Mouse (Mus musculus): Measurements from ENCODE around the gene Dennd2a. TPM values are rescaled to one million over a fixed set of nuclear protein-coding genes. Genes with fewer than 3 reads are reported as not detected.

The Dennd2a gene
- polyA plus RNA-seq (2015; fragmentation: Nextera tagmentation; extraction: Ambion mirVana), result 21.1 and 22.7 TPM in 2 replicates

GRCm38 (mm10) chr6:39557723-39558261 lies at the start of gene Dennd2a:
TSS of gene Dennd2a (minus strand) at chr6:39557867.
- Histone ChIP-seq H3K9me3 (replicated peaks) (no peaks in the 10 kb centered on the region), H3K27me3 (no peaks in the 10 kb centered on the region), H3K4me3 (replicated peaks) (peak within 1 kb of the TSS; percentile 72), H3K4me2 (replicated peaks) (peak within 1 kb of the TSS; percentile 63), H3K36me3 (no peaks in the 10 kb centered on the region), H3K9ac (peak within 1 kb of the TSS; percentile 79), H3K4me1 (peaks cover 49% of the 10 kb centered on the region), H3K27ac (replicated peaks) (peak within 1 kb of the TSS; percentile 89)
- peak; percentile 91 for ATAC-seq (ENCODE audit: insufficient number of reproducible peaks, low FRiP score, low TSS enrichment, low read depth)
- under 1% methylated on average over 50 of the region's 50 CpGs for WGBS

- Histone ChIP-seq H3K9ac (no peak overlapping the region), H3K4me1 (no peaks in the 10 kb centered on the region), H3K4me2 (replicated peaks) (no peak overlapping the region), H3K9me3 (replicated peaks) (no peaks in the 10 kb centered on the region), H3K36me3 (peaks cover 10% of the 10 kb centered on the region), H3K27ac (replicated peaks) (no peak overlapping the region), H3K4me3 (replicated peaks) (no peak overlapping the region), H3K27me3 (no peaks in the 10 kb centered on the region)
- no peak for ATAC-seq (ENCODE audit: insufficient number of reproducible peaks, low FRiP score, low TSS enrichment, low read depth)
- 67% methylated on average over 5 of the region's 5 CpGs for WGBS
Measured at GRCm38 (mm10) chr6:39607365-39607764, 49.7 kb upstream of the Dennd2a start.

GRCm38 (mm10) chr6:39606862-39607261 lies 49.2 kb upstream of the Dennd2a start:
- no peak overlapping the region for H3K9ac ChIP-seq
- H3K9me3 ChIP-seq (replicated peaks), result no peaks in the 10 kb centered on the region
- no peak overlapping the region for H3K4me3 ChIP-seq (replicated peaks)
- H3K27ac ChIP-seq (replicated peaks), result no peak overlapping the region
- H3K36me3 ChIP-seq, result peaks cover 9% of the 10 kb centered on the region
- H3K4me1 ChIP-seq, result no peaks in the 10 kb centered on the region
- no peaks in the 10 kb centered on the region for H3K27me3 ChIP-seq
- WGBS, result 64% methylated on average over 3 of the region's 3 CpGs
- no peak for ATAC-seq (ENCODE audit: insufficient number of reproducible peaks, low FRiP score, low TSS enrichment, low read depth)
- H3K4me2 ChIP-seq (replicated peaks), result no peak overlapping the region

GRCm38 (mm10) chr6:39606056-39606455 lies 48.4 kb upstream of the Dennd2a start:
- Histone ChIP-seq H3K4me1 (no peaks in the 10 kb centered on the region), H3K27me3 (no peaks in the 10 kb centered on the region), H3K9ac (no peak overlapping the region), H3K4me2 (replicated peaks) (no peak overlapping the region), H3K27ac (replicated peaks) (no peak overlapping the region), H3K36me3 (peaks cover 7% of the 10 kb centered on the region), H3K4me3 (replicated peaks) (no peak overlapping the region), H3K9me3 (replicated peaks) (no peaks in the 10 kb centered on the region)
- WGBS, result 91% methylated on average over 6 of the region's 6 CpGs
- ATAC-seq (ENCODE audit: insufficient number of reproducible peaks, low FRiP score, low TSS enrichment, low read depth), result no peak

GRCm38 (mm10) chr6:39604565-39604964 lies 46.9 kb upstream of the Dennd2a start:
- 79% methylated on average over 5 of the region's 5 CpGs for WGBS
- Histone ChIP-seq H3K27me3 (no peaks in the 10 kb centered on the region), H3K4me1 (no peaks in the 10 kb centered on the region), H3K9ac (no peak overlapping the region), H3K9me3 (replicated peaks) (no peaks in the 10 kb centered on the region), H3K4me3 (replicated peaks) (no peak overlapping the region), H3K36me3 (peaks cover 15% of the 10 kb centered on the region), H3K4me2 (replicated peaks) (no peak overlapping the region), H3K27ac (replicated peaks) (no peak overlapping the region)
- ATAC-seq (ENCODE audit: insufficient number of reproducible peaks, low FRiP score, low TSS enrichment, low read depth), result no peak

GRCm38 (mm10) chr6:39601828-39602227 lies 44.2 kb upstream of the Dennd2a start:
- WGBS, result 85% methylated on average over 3 of the region's 3 CpGs
- Histone ChIP-seq H3K27ac (replicated peaks) (no peak overlapping the region), H3K36me3 (peaks cover 32% of the 10 kb centered on the region)

GRCm38 (mm10) chr6:39600851-39601250 lies 43.2 kb upstream of the Dennd2a start:
- Histone ChIP-seq H3K4me2 (replicated peaks) (no peak overlapping the region), H3K9ac (no peak overlapping the region), H3K27me3 (no peaks in the 10 kb centered on the region), H3K36me3 (peaks cover 32% of the 10 kb centered on the region), H3K4me3 (replicated peaks) (no peak overlapping the region), H3K9me3 (replicated peaks) (no peaks in the 10 kb centered on the region), H3K27ac (replicated peaks) (no peak overlapping the region), H3K4me1 (no peaks in the 10 kb centered on the region)
- no peak for ATAC-seq (ENCODE audit: insufficient number of reproducible peaks, low FRiP score, low TSS enrichment, low read depth)
- 93% methylated on average over 3 of the region's 3 CpGs for WGBS

More at GRCm38 (mm10) chr6:39601828-39602227, 44.2 kb upstream of the Dennd2a start:
- H3K4me2 ChIP-seq (replicated peaks), result no peak overlapping the region
- H3K9ac ChIP-seq, result no peak overlapping the region
- H3K4me1 ChIP-seq, result no peaks in the 10 kb centered on the region
- H3K4me3 ChIP-seq (replicated peaks), result no peak overlapping the region
- H3K9me3 ChIP-seq (replicated peaks), result no peaks in the 10 kb centered on the region
- ATAC-seq (ENCODE audit: insufficient number of reproducible peaks, low FRiP score, low TSS enrichment, low read depth), result no peak
- no peaks in the 10 kb centered on the region for H3K27me3 ChIP-seq

GRCm38 (mm10) chr6:39592401-39593214 lies 34.9 kb upstream of the Dennd2a start, which contains the start of gene Ndufb2:
TSS of gene Ndufb2 (plus strand) at chr6:39592574.
- Histone ChIP-seq H3K27me3 (no peaks in the 10 kb centered on the region), H3K9ac (peak within 1 kb of the TSS; percentile 88), H3K36me3 (peaks cover 22% of the 10 kb centered on the region), H3K4me2 (replicated peaks) (peak within 1 kb of the TSS; percentile 72), H3K4me3 (replicated peaks) (peak within 1 kb of the TSS; percentile 94), H3K9me3 (replicated peaks) (no peaks in the 10 kb centered on the region), H3K27ac (replicated peaks) (peak within 1 kb of the TSS; percentile 94), H3K4me1 (peaks cover 18% of the 10 kb centered on the region)
- WGBS, result under 1% methylated on average over 56 of the region's 56 CpGs
- peak; percentile 97 for ATAC-seq (ENCODE audit: insufficient number of reproducible peaks, low FRiP score, low TSS enrichment, low read depth)

GRCm38 (mm10) chr6:39591481-39591880 lies 33.8 kb upstream of the Dennd2a start:
- H3K4me2 ChIP-seq (replicated peaks), result no peak overlapping the region
- H3K27me3 ChIP-seq, result no peaks in the 10 kb centered on the region
- H3K9ac ChIP-seq, result no peak overlapping the region
- no peaks in the 10 kb centered on the region for H3K9me3 ChIP-seq (replicated peaks)
- H3K36me3 ChIP-seq, result peaks cover 28% of the 10 kb centered on the region
- 94% methylated on average over 4 of the region's 4 CpGs for WGBS
- H3K27ac ChIP-seq (replicated peaks), result no peak overlapping the region
- peaks cover 18% of the 10 kb centered on the region for H3K4me1 ChIP-seq
- ATAC-seq (ENCODE audit: insufficient number of reproducible peaks, low FRiP score, low TSS enrichment, low read depth), result no peak
- peak overlapping the region; percentile 94 for H3K4me3 ChIP-seq (replicated peaks)

- Histone ChIP-seq H3K4me2 (replicated peaks) (no peak within 1 kb of the TSS), H3K27me3 (no peaks in the 10 kb centered on the region), H3K4me1 (no peaks in the 10 kb centered on the region), H3K9ac (no peak within 1 kb of the TSS), H3K9me3 (replicated peaks) (no peaks in the 10 kb centered on the region), H3K27ac (replicated peaks) (no peak within 1 kb of the TSS), H3K4me3 (replicated peaks) (no peak within 1 kb of the TSS), H3K36me3 (peaks cover 73% of the 10 kb centered on the region)
- ATAC-seq (ENCODE audit: insufficient number of reproducible peaks, low FRiP score, low TSS enrichment, low read depth), result no peak
- 86% methylated on average over 6 of the region's 6 CpGs for WGBS
Measured at GRCm38 (mm10) chr6:39585517-39585916, 27.9 kb upstream of the Dennd2a start, which contains the start of gene Gm42420. TSS of gene Gm42420 (plus strand) at chr6:39585753.

- Histone ChIP-seq H3K9me3 (replicated peaks) (no peaks in the 10 kb centered on the region), H3K4me3 (replicated peaks) (no peak overlapping the region), H3K36me3 (peaks cover 79% of the 10 kb centered on the region), H3K4me1 (no peaks in the 10 kb centered on the region), H3K27ac (replicated peaks) (no peak overlapping the region), H3K9ac (no peak overlapping the region), H3K27me3 (no peaks in the 10 kb centered on the region), H3K4me2 (replicated peaks) (no peak overlapping the region)
- no peak for ATAC-seq (ENCODE audit: insufficient number of reproducible peaks, low FRiP score, low TSS enrichment, low read depth)
- 79% methylated on average over 7 of the region's 7 CpGs for WGBS
Measured at GRCm38 (mm10) chr6:39581087-39581784, 23.6 kb upstream of the Dennd2a start.
